Mouse (Mus musculus): ENCODE data around the gene Csnk1d.
A peak's percentile ranks its signal among the peaks of the same experiment; 100 is the strongest.

Csnk1d gene

GRCm38 (mm10) chr11:120951731-120952730 lies 39.1 kb downstream of the Csnk1d start:
- DNase-seq (ENCODE audit: low spot score): peak; percentile 31

- no peak for DNase-seq (ENCODE audit: low spot score)
Measured at GRCm38 (mm10) chr11:120951237-120951636, 39.9 kb downstream of the Csnk1d start.

GRCm38 (mm10) chr11:120950281-120951202 lies 40.6 kb downstream of the Csnk1d start:
- peak; percentile 98 for DNase-seq (ENCODE audit: low spot score)

GRCm38 (mm10) chr11:120949863-120950262 lies 41.3 kb downstream of the Csnk1d start:
- DNase-seq (ENCODE audit: low spot score): peak; percentile 46

- DNase-seq (ENCODE audit: low spot score): peak; percentile 82
Measured at GRCm38 (mm10) chr11:120948861-120949851, 42.0 kb downstream of the Csnk1d start.

- DNase-seq (ENCODE audit: low spot score): no peak
Measured at GRCm38 (mm10) chr11:120948328-120948727, 42.8 kb downstream of the Csnk1d start, which contains the start of gene Slc16a3. Gene Slc16a3 (plus strand): TSS chr11:120948480.

GRCm38 (mm10) chr11:120945926-120946325 lies 45.2 kb downstream of the Csnk1d start:
- no peak for DNase-seq (ENCODE audit: low spot score)

- no peak for DNase-seq (ENCODE audit: low spot score)
Measured at GRCm38 (mm10) chr11:120945266-120945665, 45.9 kb downstream of the Csnk1d start.

GRCm38 (mm10) chr11:120940959-120941358 lies 50.2 kb downstream of the Csnk1d start:
- DNase-seq (ENCODE audit: low spot score): no peak

- no peak for DNase-seq (ENCODE audit: low spot score)
Measured at GRCm38 (mm10) chr11:120939712-120940341, 51.3 kb downstream of the Csnk1d start.

- no peak for DNase-seq (ENCODE audit: low spot score)
Measured at GRCm38 (mm10) chr11:120938795-120939194, 52.3 kb downstream of the Csnk1d start.

- DNase-seq (ENCODE audit: low spot score): no peak
Measured at GRCm38 (mm10) chr11:120937976-120938375, 53.2 kb downstream of the Csnk1d start.

GRCm38 (mm10) chr11:120932564-120933398 lies 58.3 kb downstream of the Csnk1d start, which contains the start of gene Ccdc57:
Gene Ccdc57 (minus strand): TSS chr11:120932872.
- DNase-seq (ENCODE audit: low spot score): peak; percentile 94

- DNase-seq (ENCODE audit: low spot score): no peak
Measured at GRCm38 (mm10) chr11:120931479-120931878, 59.7 kb downstream of the Csnk1d start.

- DNase-seq (ENCODE audit: low spot score): no peak
Measured at GRCm38 (mm10) chr11:120928468-120928867, 62.7 kb downstream of the Csnk1d start.

- no peak for DNase-seq (ENCODE audit: low spot score)
Measured at GRCm38 (mm10) chr11:120922528-120922927, 68.6 kb downstream of the Csnk1d start.

GRCm38 (mm10) chr11:120917756-120918155 lies 73.4 kb downstream of the Csnk1d start:
- no peak for DNase-seq (ENCODE audit: low spot score)

- no peak for DNase-seq (ENCODE audit: low spot score)
Measured at GRCm38 (mm10) chr11:120916477-120916876, 74.7 kb downstream of the Csnk1d start.

GRCm38 (mm10) chr11:120913796-120914195 lies 77.3 kb downstream of the Csnk1d start:
- DNase-seq (ENCODE audit: low spot score): no peak

Data from embryo, embryonic 10.5 days (tissue).